Mouse (Mus musculus) lung, postnatal 0 days (tissue): Measurements from ENCODE around the gene Nars2. TPM values are rescaled to one million over a fixed set of nuclear protein-coding genes. Genes with fewer than 3 reads are reported as not detected.

Source experiments
- ATAC-seq: fragments of 200-750 bp; cut with Nextera tagmentation; 2 replicates; pipeline ENCODE4 v1.8.0; 2017; ENCODE audit warnings: moderate library complexity
- DNase-seq: peaks from one replicate; pipeline ENCODE4 v3.0.0-alpha.2; 2016; ENCODE audit warnings: low spot score
- H3K27ac ChIP-seq: fragments of 300-500 bp; sonication (generic); 2 replicates; pipeline ENCODE4 v1.5.1; 2014; ENCODE audit warnings: antibody characterized with exemption, mild to moderate bottlenecking, low read length, mixed read lengths
- H3K27me3 ChIP-seq: fragments of 300-500 bp; sonication (generic); replicated peaks from 2 replicates; pipeline ENCODE4 v1.6.1; 2014; ENCODE audit warnings: low read length, mixed read lengths; ENCODE audit not compliant: insufficient read depth
- H3K36me3 ChIP-seq: fragments of 300-500 bp; sonication (generic); 2 replicates; pipeline ENCODE4 v1.6.1; 2014; ENCODE audit warnings: low read length, mixed read lengths; ENCODE audit not compliant: insufficient read depth
- H3K4me1 ChIP-seq: fragments of 300-500 bp; sonication (generic); 2 replicates; pipeline ENCODE4 v1.6.1; 2014; ENCODE audit warnings: antibody characterized with exemption, low read depth, low read length, mixed read lengths; ENCODE audit not compliant: insufficient read depth
- H3K4me2 ChIP-seq: fragments of 300-500 bp; sonication (generic); replicated peaks from 2 replicates; pipeline ENCODE4 v1.6.1; 2014; ENCODE audit warnings: low read depth, mild to moderate bottlenecking, low read length, moderate library complexity, mixed read lengths
- H3K4me3 ChIP-seq: fragments of 300-500 bp; sonication (generic); 2 replicates; pipeline ENCODE4 v1.5.1; 2014; ENCODE audit warnings: low read depth, low read length
- H3K9ac ChIP-seq: fragments of 300-500 bp; sonication (generic); replicated peaks from 2 replicates; pipeline ENCODE4 v1.6.1; 2014; ENCODE audit warnings: low read depth, mild to moderate bottlenecking
- H3K9me3 ChIP-seq: fragments of 300-500 bp; sonication (generic); 2 replicates; pipeline ENCODE4 v1.6.1; 2016; ENCODE audit warnings: low read length, mixed read lengths
- CTCF ChIP-seq: IDR thresholded peaks from 2 replicates; pipeline ENCODE4 v1.5.1; 2016; ENCODE audit warnings: antibody characterized with exemption, mild to moderate bottlenecking
- EP300 ChIP-seq: IDR thresholded peaks from 2 replicates; pipeline ENCODE4 v1.6.1; 2016; ENCODE audit warnings: antibody characterized with exemption, mild to moderate bottlenecking, control low read depth
- WGBS: fragments of 180-500 bp; shearing (Covaris S2); extraction: QIAGEN DNeasy Blood & Tissue Kit; methylation state at CpG from one replicate; pipeline ENCODE4 v1.1.7; 2014; 5-methylcytosine and 5-hydroxymethylcytosine counted together
- polyA plus RNA-seq: library from polyadenylated mRNA; unstranded; fragments of >200 nt; fragmentation: Nextera tagmentation; extraction: Ambion mirVana; gene quantifications from 2 replicates; pipeline ENCODE4 v1.2.1, GENCODE M21; 2015

Nars2 gene
- polyA plus RNA-seq, 1 experiment from 2014 or later, result 9.8 TPM

GRCm38 (mm10) chr7:97041868-97042449, 90.7 kb downstream of the Nars2 start:
- WGBS, result 88% methylated on average over 6 of the region's 6 CpGs

DNA sequence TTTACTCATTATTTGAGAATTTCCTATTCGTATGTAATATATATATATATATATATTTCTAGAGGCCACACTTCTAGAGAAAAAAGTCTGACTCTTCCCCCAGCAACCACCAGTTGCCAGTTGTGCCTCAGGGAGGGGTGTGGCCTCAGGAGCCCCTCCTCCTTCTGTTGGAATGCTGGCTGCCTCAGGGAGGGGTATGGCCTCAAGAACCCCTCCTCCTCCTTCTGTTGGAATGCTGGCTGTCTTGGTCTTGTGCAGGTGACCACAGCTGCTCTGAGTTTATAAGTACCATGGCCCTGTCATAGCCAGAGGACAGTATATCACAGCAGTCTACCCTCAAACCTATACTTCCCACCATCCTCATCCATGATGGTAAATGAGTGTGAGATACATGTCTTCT, 91.7 kb downstream of the Nars2 start:
- no peak overlapping the region for H3K4me3 ChIP-seq
- no peaks in the 10 kb centered on the region for H3K36me3 ChIP-seq
- DNase-seq (peak; percentile 5), ATAC-seq (peak; percentile 57)
- H3K27ac ChIP-seq, result no peak overlapping the region
- no peak overlapping the region for H3K9ac ChIP-seq
- H3K4me2 ChIP-seq, result no peak overlapping the region
- no peak for TF ChIP-seq EP300
- no peak for TF ChIP-seq CTCF
- H3K27me3 ChIP-seq, result no peaks in the 10 kb centered on the region
- no peaks in the 10 kb centered on the region for H3K9me3 ChIP-seq
- no peaks in the 10 kb centered on the region for H3K4me1 ChIP-seq
- 78% methylated on average over 1 of the region's 1 CpGs for WGBS

More at GRCm38 (mm10) chr7:97041868-97042449, 90.7 kb downstream of the Nars2 start:
- no peak overlapping the region for H3K4me3 ChIP-seq
- H3K4me2 ChIP-seq, result no peak overlapping the region
- H3K4me1 ChIP-seq, result no peaks in the 10 kb centered on the region
- H3K9ac ChIP-seq, result no peak overlapping the region
- ATAC-seq (no peak), DNase-seq (no peak)
- no peaks in the 10 kb centered on the region for H3K9me3 ChIP-seq
- no peak overlapping the region for H3K27ac ChIP-seq
- TF ChIP-seq EP300 (no peak), CTCF (no peak)
- no peaks in the 10 kb centered on the region for H3K36me3 ChIP-seq
- no peaks in the 10 kb centered on the region for H3K27me3 ChIP-seq

GRCm38 (mm10) chr7:97060966-97061365, 109.7 kb downstream of the Nars2 start:
- Histone ChIP-seq H3K4me1 (no peaks in the 10 kb centered on the region), H3K27ac (no peak overlapping the region), H3K36me3 (peaks cover 5% of the 10 kb centered on the region; the same call in 1 of the 2 replicates), H3K9ac (no peak overlapping the region), H3K4me3 (no peak overlapping the region), H3K27me3 (no peaks in the 10 kb centered on the region), H3K4me2 (no peak overlapping the region), H3K9me3 (no peaks in the 10 kb centered on the region)
- WGBS, result 82% methylated on average over 2 of the region's 2 CpGs
- DNase-seq (no peak), ATAC-seq (no peak)
- no peak for TF ChIP-seq CTCF

- Histone ChIP-seq H3K4me3 (no peak overlapping the region), H3K9ac (no peak overlapping the region)
Measured at GRCm38 (mm10) chr7:97071512-97071911, 120.2 kb downstream of the Nars2 start.

GRCm38 (mm10) chr7:97072061-97072460, 120.8 kb downstream of the Nars2 start:
- H3K4me2 ChIP-seq, result no peak overlapping the region
- TF ChIP-seq CTCF (no peak), EP300 (no peak)
- no peak overlapping the region for H3K4me3 ChIP-seq
- H3K36me3 ChIP-seq, result no peaks in the 10 kb centered on the region
- no peaks in the 10 kb centered on the region for H3K9me3 ChIP-seq
- no peak overlapping the region for H3K9ac ChIP-seq
- no peaks in the 10 kb centered on the region for H3K27me3 ChIP-seq
- 58% methylated on average over 5 of the region's 5 CpGs for WGBS
- ATAC-seq, result no peak
- DNase-seq, result no peak
- H3K27ac ChIP-seq, result no peak overlapping the region
- no peaks in the 10 kb centered on the region for H3K4me1 ChIP-seq

More at GRCm38 (mm10) chr7:97071512-97071911, 120.2 kb downstream of the Nars2 start:
- TF ChIP-seq CTCF (no peak), EP300 (no peak)
- Histone ChIP-seq H3K27me3 (no peaks in the 10 kb centered on the region), H3K9me3 (no peaks in the 10 kb centered on the region), H3K36me3 (no peaks in the 10 kb centered on the region), H3K4me2 (no peak overlapping the region), H3K27ac (no peak overlapping the region), H3K4me1 (no peaks in the 10 kb centered on the region)
- WGBS, result 67% methylated on average over 3 of the region's 3 CpGs
- DNase-seq (no peak), ATAC-seq (no peak)

- no peak overlapping the region for H3K4me2 ChIP-seq
- H3K27me3 ChIP-seq, result no peaks in the 10 kb centered on the region
- H3K4me1 ChIP-seq, result no peaks in the 10 kb centered on the region
- H3K27ac ChIP-seq, result no peak overlapping the region
- no peaks in the 10 kb centered on the region for H3K9me3 ChIP-seq
- no peaks in the 10 kb centered on the region for H3K36me3 ChIP-seq
- TF ChIP-seq EP300 (peak; percentile 68), CTCF (no peak)
- DNase-seq (peak; percentile 81), ATAC-seq (peak; percentile 34)
- H3K9ac ChIP-seq, result no peak overlapping the region
- no peak overlapping the region for H3K4me3 ChIP-seq
- WGBS, result 67% methylated on average over 1 of the region's 1 CpGs
Measured at GRCm38 (mm10) chr7:97074974-97075373, 123.7 kb downstream of the Nars2 start.

- Histone ChIP-seq H3K4me1 (peaks cover 6% of the 10 kb centered on the region; the same call in 1 of the 2 replicates), H3K27me3 (no peaks in the 10 kb centered on the region), H3K9ac (no peak overlapping the region), H3K27ac (no peak overlapping the region), H3K9me3 (no peaks in the 10 kb centered on the region), H3K36me3 (no peaks in the 10 kb centered on the region), H3K4me3 (no peak overlapping the region), H3K4me2 (no peak overlapping the region)
- TF ChIP-seq CTCF, result no peak
- no peak for TF ChIP-seq EP300
- ATAC-seq, result no peak
- peak; percentile 36 for DNase-seq
Measured at GRCm38 (mm10) chr7:97076977-97077376, 125.7 kb downstream of the Nars2 start.
